Mouse (Mus musculus): Measurements from ENCODE around the gene Apbb1ip. TPM values are rescaled to one million over a fixed set of nuclear protein-coding genes. Genes with fewer than 3 reads are reported as not detected.

Gene Apbb1ip
- polyA plus RNA-seq, 1 experiment, result 4.0 TPM

GRCm38 (mm10) chr2:22752492-22752891 is 21.4 kb upstream of the Apbb1ip start:
- H3K79me3 ChIP-seq (ENCODE audit: low read depth), result no peaks in the 10 kb centered on the region
- no peak for TF ChIP-seq FOSL1 (IDR thresholded peaks at IDR 0.05; ENCODE audit: insufficient read depth, low read length, poor library complexity, severe bottlenecking)
- TF ChIP-seq CEBPB (IDR thresholded peaks at IDR 0.05; ENCODE audit: low read depth), result no peak
- TF ChIP-seq MYOG (IDR thresholded peaks at IDR 0.05; ENCODE audit: control insufficient read depth, extremely low read depth, insufficient read length), result no peak
- no peak for TF ChIP-seq MAX (IDR thresholded peaks at IDR 0.05)
- no peak for TF ChIP-seq CTCF (IDR thresholded peaks at IDR 0.05; ENCODE audit: control insufficient read depth, insufficient read depth, insufficient read length)
- no peak for TF ChIP-seq MYOD1 (IDR thresholded peaks at IDR 0.05; ENCODE audit: control insufficient read depth, insufficient read length, low read depth)
- no peak for TF ChIP-seq USF1 (IDR thresholded peaks at IDR 0.05; ENCODE audit: low read depth)
- H3ac ChIP-seq (ENCODE audit: control insufficient read depth, insufficient read length, low read depth), result no peak overlapping the region
- no peaks in the 10 kb centered on the region for H3K27me3 ChIP-seq (ENCODE audit: control insufficient read depth, insufficient read depth, insufficient read length)
- no peak overlapping the region for H3K4me3 ChIP-seq (ENCODE audit: insufficient read depth, poor library complexity, severe bottlenecking)
- H3K79me2 ChIP-seq (ENCODE audit: control insufficient read depth, insufficient read depth), result no peaks in the 10 kb centered on the region
- H3K36me3 ChIP-seq (ENCODE audit: control insufficient read depth, insufficient read depth), result no peaks in the 10 kb centered on the region

- Histone ChIP-seq H3ac (ENCODE audit: control insufficient read depth, insufficient read length, low read depth) (no peak overlapping the region), H3K27me3 (ENCODE audit: control insufficient read depth, insufficient read depth, insufficient read length) (no peaks in the 10 kb centered on the region), H3K79me3 (ENCODE audit: low read depth) (no peaks in the 10 kb centered on the region), H3K79me2 (ENCODE audit: control insufficient read depth, insufficient read depth) (no peaks in the 10 kb centered on the region), H3K4me3 (ENCODE audit: insufficient read depth, poor library complexity, severe bottlenecking) (no peak overlapping the region), H3K36me3 (ENCODE audit: control insufficient read depth, insufficient read depth) (no peaks in the 10 kb centered on the region)
- TF ChIP-seq MYOD1 (IDR thresholded peaks at IDR 0.05; ENCODE audit: control insufficient read depth, insufficient read length, low read depth) (no peak), MAX (IDR thresholded peaks at IDR 0.05) (no peak), FOSL1 (IDR thresholded peaks at IDR 0.05; ENCODE audit: insufficient read depth, low read length, poor library complexity, severe bottlenecking) (no peak), MYOG (IDR thresholded peaks at IDR 0.05; ENCODE audit: control insufficient read depth, extremely low read depth, insufficient read length) (no peak), USF1 (IDR thresholded peaks at IDR 0.05; ENCODE audit: low read depth) (no peak), CTCF (IDR thresholded peaks at IDR 0.05; ENCODE audit: control insufficient read depth, insufficient read depth, insufficient read length) (no peak), CEBPB (IDR thresholded peaks at IDR 0.05; ENCODE audit: low read depth) (no peak)
Observed at GRCm38 (mm10) chr2:22753461-22754075, 20.3 kb upstream of the Apbb1ip start.

GRCm38 (mm10) chr2:22754222-22754824 is 19.6 kb upstream of the Apbb1ip start:
- Histone ChIP-seq H3K79me2 (ENCODE audit: control insufficient read depth, insufficient read depth) (no peaks in the 10 kb centered on the region), H3K79me3 (ENCODE audit: low read depth) (no peaks in the 10 kb centered on the region), H3K36me3 (ENCODE audit: control insufficient read depth, insufficient read depth) (no peaks in the 10 kb centered on the region), H3ac (ENCODE audit: control insufficient read depth, insufficient read length, low read depth) (no peak overlapping the region), H3K27me3 (ENCODE audit: control insufficient read depth, insufficient read depth, insufficient read length) (no peaks in the 10 kb centered on the region), H3K4me3 (ENCODE audit: insufficient read depth, poor library complexity, severe bottlenecking) (no peak overlapping the region)
- TF ChIP-seq MYOG (IDR thresholded peaks at IDR 0.05; ENCODE audit: control insufficient read depth, extremely low read depth, insufficient read length), result no peak
- no peak for TF ChIP-seq USF1 (IDR thresholded peaks at IDR 0.05; ENCODE audit: low read depth)
- no peak for TF ChIP-seq CEBPB (IDR thresholded peaks at IDR 0.05; ENCODE audit: low read depth)
- no peak for TF ChIP-seq MAX (IDR thresholded peaks at IDR 0.05)
- no peak for TF ChIP-seq CTCF (IDR thresholded peaks at IDR 0.05; ENCODE audit: control insufficient read depth, insufficient read depth, insufficient read length)

GRCm38 (mm10) chr2:22755561-22755960 is 18.3 kb upstream of the Apbb1ip start:
- Histone ChIP-seq H3K36me3 (ENCODE audit: control insufficient read depth, insufficient read depth) (no peaks in the 10 kb centered on the region), H3K79me2 (ENCODE audit: control insufficient read depth, insufficient read depth) (no peaks in the 10 kb centered on the region), H3ac (ENCODE audit: control insufficient read depth, insufficient read length, low read depth) (no peak overlapping the region), H3K79me3 (ENCODE audit: low read depth) (no peaks in the 10 kb centered on the region), H3K27me3 (ENCODE audit: control insufficient read depth, insufficient read depth, insufficient read length) (no peaks in the 10 kb centered on the region), H3K4me3 (ENCODE audit: insufficient read depth, poor library complexity, severe bottlenecking) (no peak overlapping the region)
- TF ChIP-seq MAX (IDR thresholded peaks at IDR 0.05) (no peak), MYOD1 (IDR thresholded peaks at IDR 0.05; ENCODE audit: control insufficient read depth, insufficient read length, low read depth) (no peak), FOSL1 (IDR thresholded peaks at IDR 0.05; ENCODE audit: insufficient read depth, low read length, poor library complexity, severe bottlenecking) (no peak), USF1 (IDR thresholded peaks at IDR 0.05; ENCODE audit: low read depth) (no peak), CTCF (IDR thresholded peaks at IDR 0.05; ENCODE audit: control insufficient read depth, insufficient read depth, insufficient read length) (no peak), MYOG (IDR thresholded peaks at IDR 0.05; ENCODE audit: control insufficient read depth, extremely low read depth, insufficient read length) (no peak), CEBPB (IDR thresholded peaks at IDR 0.05; ENCODE audit: low read depth) (no peak)

- no peaks in the 10 kb centered on the region for H3K79me3 ChIP-seq (ENCODE audit: low read depth)
- TF ChIP-seq MYOD1 (IDR thresholded peaks at IDR 0.05; ENCODE audit: control insufficient read depth, insufficient read length, low read depth), result no peak
- TF ChIP-seq CTCF (IDR thresholded peaks at IDR 0.05; ENCODE audit: control insufficient read depth, insufficient read depth, insufficient read length), result peak; percentile 29
Observed at GRCm38 (mm10) chr2:22758310-22758972, 15.5 kb upstream of the Apbb1ip start.

More at GRCm38 (mm10) chr2:22758310-22758972, 15.5 kb upstream of the Apbb1ip start:
- Histone ChIP-seq H3ac (ENCODE audit: control insufficient read depth, insufficient read length, low read depth) (no peak overlapping the region), H3K27me3 (ENCODE audit: control insufficient read depth, insufficient read depth, insufficient read length) (no peaks in the 10 kb centered on the region), H3K36me3 (ENCODE audit: control insufficient read depth, insufficient read depth) (no peaks in the 10 kb centered on the region), H3K79me2 (ENCODE audit: control insufficient read depth, insufficient read depth) (no peaks in the 10 kb centered on the region), H3K4me3 (ENCODE audit: insufficient read depth, poor library complexity, severe bottlenecking) (no peak overlapping the region)
